Comparison of ENCODE assay signal across 9 mouse cellular contexts in the genomic region with DNA sequence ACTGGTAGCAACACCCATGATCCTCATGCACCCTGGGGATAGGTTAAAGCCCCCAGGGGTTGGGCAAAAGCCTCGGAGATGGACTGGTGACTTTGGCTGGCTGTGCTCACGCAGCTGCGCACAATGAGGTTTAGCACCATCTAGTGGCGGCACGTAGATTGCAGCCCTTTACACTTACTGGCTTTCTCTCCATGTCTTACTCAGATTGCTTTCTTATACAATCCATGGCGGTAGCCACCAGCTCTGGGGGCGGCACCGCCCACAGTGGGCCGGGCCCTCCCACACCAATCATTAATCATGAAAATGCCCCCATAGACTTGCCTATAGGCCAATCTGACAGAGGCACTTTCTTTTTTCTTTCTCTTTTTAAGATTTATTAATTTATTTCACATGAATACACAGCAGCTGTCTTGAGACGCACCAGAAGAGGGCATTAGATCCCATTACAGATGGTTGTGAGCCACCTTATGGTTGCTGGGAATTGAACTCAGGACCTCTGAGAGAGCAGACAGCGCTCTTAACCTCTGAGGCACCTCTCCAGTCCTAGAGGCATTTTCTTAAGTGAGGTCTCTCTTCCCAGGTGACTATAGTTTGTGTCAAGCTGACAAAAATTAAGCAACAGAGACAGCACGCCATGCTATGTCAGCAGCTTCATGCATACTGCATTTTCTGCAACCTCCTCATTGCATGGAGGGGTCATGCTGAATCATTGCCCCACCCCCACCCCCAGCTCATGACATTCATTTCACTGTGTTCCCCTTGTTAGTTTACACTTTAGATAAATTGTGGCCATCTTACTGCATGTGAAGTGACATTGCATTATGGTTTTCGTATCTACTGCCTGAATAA. TPM values are rescaled to one million over a fixed set of nuclear protein-coding genes. Genes with fewer than 3 reads are reported as not detected.
DNase-seq lines count a peak whose midpoint lies in the region; ATAC-seq lines count a peak whose summit lies in the region.
"Had no signal": no experiment of that assay in that cellular context is flagged by ENCODE, and none has a peak within 500 bp of the region (broad histone marks: within the 10 kb centered on the region; RNA-seq: fewer than 3 reads in every experiment).

No protein-coding gene starts in this region.

- peak; percentile 90 for ATAC-seq in forebrain, embryonic 15.5 days (replicated peaks)
- ATAC-seq in liver, embryonic 11.5 days (replicated peaks; ENCODE audit: low FRiP score) = peak; percentile 94
- peak; percentile 97 for ATAC-seq in stomach, embryonic 16.5 days (ENCODE audit: insufficient read depth, low FRiP score)

- 26% methylated on average over 12 of the region's 13 CpGs for WGBS in forebrain, embryonic 15.5 days
- WGBS in liver, embryonic 11.5 days = 32% methylated on average over 11 of the region's 13 CpGs
- 30% methylated on average over 12 of the region's 13 CpGs for WGBS in stomach, embryonic 16.5 days

- no peak overlapping the region for H3K4me3 ChIP-seq in forebrain, embryonic 15.5 days
- no peak overlapping the region for H3K4me3 ChIP-seq in liver, embryonic 11.5 days (ENCODE audit: low read depth, low read length)
- no peak overlapping the region for H3K4me3 ChIP-seq in stomach, embryonic 16.5 days (replicated peaks; ENCODE audit: low read length)

- no peaks in the 10 kb centered on the region for H3K9me3 ChIP-seq in forebrain, embryonic 15.5 days
- no peaks in the 10 kb centered on the region for H3K9me3 ChIP-seq in liver, embryonic 11.5 days (ENCODE audit: control insufficient read depth, low read length)
- no peaks in the 10 kb centered on the region for H3K9me3 ChIP-seq in stomach, embryonic 16.5 days (replicated peaks; ENCODE audit: control insufficient read depth, low read length)

- intact Hi-C loops in heart, postnatal 14 days (cut with DNase I) = no loop called here

- H3K4me2 ChIP-seq in forebrain, embryonic 15.5 days (replicated peaks) = no peak overlapping the region
- H3K4me2 ChIP-seq in liver, embryonic 11.5 days = peak overlapping the region; percentile 20; the same call in 1 of the 2 replicates
- H3K4me2 ChIP-seq in stomach, embryonic 16.5 days (ENCODE audit: low read depth, low read length) = no peak overlapping the region

- DNase-seq in urinary bladder, postnatal 14 days (ENCODE audit: low spot score) = peak; percentile 71
- no peak for DNase-seq in urinary bladder, adult 2 months (ENCODE audit: low spot score)
- DNase-seq in heart, postnatal 14 days = peak; percentile 64 to 72
- DNase-seq in kidney, postnatal 36 days = peak; percentile 75 to 81
- DNase-seq in liver, embryonic 11.5 days (ENCODE audit: low spot score) = peak; percentile 64
- peak; percentile 58 to 65 for DNase-seq in natural killer cell, adult 2 months (ENCODE audit: low spot score in 2 of 2)

- no peaks in the 10 kb centered on the region for H3K27me3 ChIP-seq in forebrain, embryonic 15.5 days
- no peaks in the 10 kb centered on the region for H3K27me3 ChIP-seq in liver, embryonic 11.5 days (replicated peaks; ENCODE audit: control insufficient read depth, insufficient read depth, low read length)
- no peaks in the 10 kb centered on the region for H3K27me3 ChIP-seq in stomach, embryonic 16.5 days (ENCODE audit: control insufficient read depth, insufficient read depth, low read length)

- peak overlapping the region; percentile 46; the same call in 1 of the 2 replicates for H3K27ac ChIP-seq in forebrain, embryonic 15.5 days (replicated peaks)
- no peak overlapping the region for H3K27ac ChIP-seq in liver, embryonic 11.5 days (ENCODE audit: low read depth, low read length)
- H3K27ac ChIP-seq in stomach, embryonic 16.5 days (ENCODE audit: low read length) = no peak overlapping the region
- H3K27ac ChIP-seq: macrophage had no signal

- no peak overlapping the region for H3K9ac ChIP-seq in forebrain, embryonic 15.5 days (replicated peaks)
- H3K9ac ChIP-seq in liver, embryonic 11.5 days (ENCODE audit: low read depth, low read length) = no peak overlapping the region
- no peak overlapping the region for H3K9ac ChIP-seq in stomach, embryonic 16.5 days (ENCODE audit: low read length)

- H3K4me1 ChIP-seq in forebrain, embryonic 15.5 days = peaks cover 22% of the 10 kb centered on the region
- no peaks in the 10 kb centered on the region for H3K4me1 ChIP-seq in liver, embryonic 11.5 days (replicated peaks; ENCODE audit: control insufficient read depth, insufficient read depth, low read length)
- H3K4me1 ChIP-seq in stomach, embryonic 16.5 days (ENCODE audit: control insufficient read depth, insufficient read depth, low read length) = no peaks in the 10 kb centered on the region

- no peaks in the 10 kb centered on the region for H3K36me3 ChIP-seq in forebrain, embryonic 15.5 days
- H3K36me3 ChIP-seq in liver, embryonic 11.5 days (ENCODE audit: control insufficient read depth, insufficient read depth, low read length) = no peaks in the 10 kb centered on the region
- H3K36me3 ChIP-seq in stomach, embryonic 16.5 days (ENCODE audit: control insufficient read depth, insufficient read depth, low read length) = no peaks in the 10 kb centered on the region

RNA-seq across cellular contexts. Expression of a gene that starts 35.9 kb away (rescaled TPM):
- polyA plus RNA-seq in urinary bladder, adult 2 months (2012; rRNA removed) = 3.2 and 4.0 TPM in 2 replicates
- 11.8 and 13.6 TPM in 2 replicates for polyA plus RNA-seq in forebrain, embryonic 15.5 days (2015; fragmentation: Nextera tagmentation; extraction: Ambion mirVana)
- total RNA-seq in heart, postnatal 14 days (2021) = 1 to 10 TPM; 2.0 to 2.3 TPM
- 5.0 and 5.6 TPM in 2 replicates for polyA plus RNA-seq in liver, embryonic 11.5 days (2014; fragmentation: Nextera tagmentation; extraction: Ambion mirVana)
- 5.6 and 6.0 TPM in 2 replicates for polyA plus RNA-seq in stomach, embryonic 16.5 days (2015; fragmentation: Nextera tagmentation; extraction: Ambion mirVana)
- polyA plus RNA-seq: macrophage had no signal
